Comparison of ENCODE assay signal across 9 mouse cellular contexts in the genomic region with DNA sequence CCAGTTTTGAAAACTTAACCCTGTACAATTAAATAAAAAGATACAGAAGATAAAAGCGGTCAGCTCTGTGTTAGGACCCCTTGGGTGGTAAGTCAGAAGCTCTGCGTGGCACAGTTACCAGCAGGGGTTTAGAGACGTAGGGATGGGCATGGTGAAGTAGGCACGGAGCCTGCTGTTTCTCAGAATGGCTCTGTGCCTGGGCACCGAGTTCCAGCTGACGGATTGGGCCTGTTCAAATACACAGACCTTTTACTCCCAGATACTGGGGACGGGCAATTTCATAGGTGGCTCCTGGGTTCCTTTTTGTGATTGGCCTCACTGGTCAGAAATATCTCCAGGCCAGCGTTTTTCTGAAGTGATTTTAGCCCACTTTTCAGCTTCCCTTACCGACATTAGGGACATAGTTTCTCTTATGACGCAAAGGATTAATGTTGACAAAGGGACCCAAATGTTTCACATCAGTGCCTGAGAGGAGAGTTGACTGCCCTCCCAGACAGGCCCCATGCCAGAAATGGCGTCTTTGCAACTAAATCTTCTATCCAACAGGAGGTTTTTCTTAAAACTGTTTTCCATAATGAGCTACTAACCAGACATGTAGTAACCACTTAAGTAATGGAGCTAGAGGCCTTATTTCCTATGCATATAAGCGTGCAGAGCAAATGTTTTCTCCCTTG.
DNase-seq lines count a peak whose midpoint lies in the region; ATAC-seq and TF ChIP-seq lines count a peak whose summit lies in the region.
"Had no signal": no experiment of that assay in that cellular context is flagged by ENCODE, and none has a peak within 500 bp of the region (broad histone marks: within the 10 kb centered on the region; RNA-seq: fewer than 3 reads in every experiment).

No protein-coding gene starts in this region.

- peak overlapping the region; percentile 51; the same call in 1 of the 2 replicates for H3K27ac ChIP-seq in heart, embryonic 13.5 days (replicated peaks)
- H3K27ac ChIP-seq in midbrain, postnatal 0 days (ENCODE audit: low read depth, low read length) = no peak overlapping the region

- H3K36me3 ChIP-seq in heart, embryonic 13.5 days = no peaks in the 10 kb centered on the region
- H3K36me3 ChIP-seq in midbrain, postnatal 0 days (ENCODE audit: insufficient read depth, low read length) = no peaks in the 10 kb centered on the region

- TF ChIP-seq CTCF in midbrain, postnatal 0 days (IDR thresholded peaks at IDR 0.05) = no peak

- H3K9me3 ChIP-seq in heart, embryonic 13.5 days = no peaks in the 10 kb centered on the region
- no peaks in the 10 kb centered on the region for H3K9me3 ChIP-seq in midbrain, postnatal 0 days (ENCODE audit: low read length)

- peaks cover 63% of the 10 kb centered on the region for H3K4me1 ChIP-seq in heart, embryonic 13.5 days
- peaks cover 10% of the 10 kb centered on the region; the same call in 1 of the 2 replicates for H3K4me1 ChIP-seq in midbrain, postnatal 0 days (ENCODE audit: insufficient read depth, low read length)

- H3K4me3 ChIP-seq in heart, embryonic 13.5 days = no peak overlapping the region
- H3K4me3 ChIP-seq in midbrain, postnatal 0 days (ENCODE audit: low read depth, low read length) = no peak overlapping the region

- no peak for ATAC-seq in heart, embryonic 13.5 days (ENCODE audit: extremely low read depth, insufficient number of reproducible peaks, low FRiP score, low TSS enrichment)
- no peak for ATAC-seq in activated CD4-positive, CD25-positive, alpha-beta regulatory T cell, adult 4 months
- no peak for ATAC-seq in midbrain, postnatal 0 days (ENCODE audit: low FRiP score)

- intact Hi-C loops in heart, postnatal 25 days (cut with DNase I) = no loop called here

- H3K4me2 ChIP-seq in heart, embryonic 13.5 days = no peak overlapping the region
- H3K4me2 ChIP-seq in midbrain, postnatal 0 days (ENCODE audit: low read depth, low read length, poor library complexity, severe bottlenecking) = no peak overlapping the region

- no peak overlapping the region for H3K9ac ChIP-seq in heart, embryonic 13.5 days
- H3K9ac ChIP-seq in midbrain, postnatal 0 days (replicated peaks; ENCODE audit: low read length, poor library complexity, severe bottlenecking) = no peak overlapping the region

- H3K27me3 ChIP-seq in heart, embryonic 13.5 days (replicated peaks) = no peaks in the 10 kb centered on the region
- no peaks in the 10 kb centered on the region for H3K27me3 ChIP-seq in midbrain, postnatal 0 days (ENCODE audit: insufficient read depth, low read length)

- WGBS in heart, embryonic 13.5 days = 67% methylated on average over 12 of the region's 12 CpGs
- 61% methylated on average over 12 of the region's 12 CpGs for WGBS in midbrain, postnatal 0 days

- no peak for DNase-seq in heart, postnatal 25 days (ENCODE audit: low spot score)
- DNase-seq in brain, adult 2 months (ENCODE audit: low read depth, low spot score) = peak; percentile 46
- peak; percentile 51 to 53 for DNase-seq in cerebellum, postnatal 36 days
- DNase-seq in kidney, postnatal 25 days = peak; percentile 46 to 61
- no peak for DNase-seq in midbrain, postnatal 0 days (ENCODE audit: low spot score)
- DNase-seq in layer of hippocampus, postnatal 10 days (ENCODE audit: low spot score in 2 of 2) = no peak
- DNase-seq: gastrocnemius, postnatal 36 days had no signal

Comparison
In these comparisons a context has a peak if more than half of its experiments do, and no peak if none do; other contexts are left out.
1. DNase-seq: peak in brain, adult 2 months (single experiment), cerebellum, postnatal 36 days (2 of 2) and kidney, postnatal 25 days (2 of 2); none in heart, postnatal 25 days (single experiment), midbrain, postnatal 0 days (single experiment) and layer of hippocampus, postnatal 10 days (0 of 2).